27 mouse cellular contexts compared by ENCODE assay signal in genomic region chr15:96884901-96885300, GRCm38 (mm10).
DNase-seq lines count a peak whose midpoint lies in the region; ATAC-seq and TF ChIP-seq lines count a peak whose summit lies in the region.
"Had no signal": no experiment of that assay in that cellular context is flagged by ENCODE, and none has a peak within 500 bp of the region (broad histone marks: within the 10 kb centered on the region; RNA-seq: fewer than 3 reads in every experiment).

No protein-coding gene starts in this region.

- no peaks in the 10 kb centered on the region for H3K4me1 ChIP-seq in kidney, embryonic 14.5 days (ENCODE audit: control insufficient read depth, insufficient read depth, low read length)
- H3K4me1 ChIP-seq in lung, embryonic 15.5 days, result peaks cover 8% of the 10 kb centered on the region
- no peaks in the 10 kb centered on the region for H3K4me1 ChIP-seq in lung, adult 2 months (ENCODE audit: control insufficient read depth, insufficient read depth, low read length)
- H3K4me1 ChIP-seq: embryonic facial prominence, embryonic 10.5 days; forebrain, embryonic 13.5 days; liver, embryonic 13.5 days; midbrain, embryonic 12.5 days; neural tube, embryonic 13.5 days had no signal

- H3K9ac ChIP-seq in kidney, embryonic 14.5 days (ENCODE audit: low read depth, low read length), result no peak overlapping the region
- H3K9ac ChIP-seq in lung, embryonic 15.5 days, result no peak overlapping the region
- H3K9ac ChIP-seq: embryonic facial prominence, embryonic 15.5 days; forebrain, embryonic 13.5 days; limb, embryonic 15.5 days; liver, embryonic 13.5 days; midbrain, embryonic 12.5 days; neural tube, embryonic 13.5 days had no signal

- DNase-seq in kidney, adult 9 months, result no peak
- DNase-seq in lung, adult 2 months, result no peak
- DNase-seq: adrenal gland, postnatal 36 days; cerebellum, adult 2 months; cerebellum, postnatal 14 days; gastrocnemius, postnatal 14 days; heart, postnatal 14 days; kidney, adult 18-20 months; liver, embryonic 13.5 days; lung, postnatal 10 days; right cerebral cortex, postnatal 4 days; thymus, adult 2 months; thymus, postnatal 36 days had no signal

- H3K27me3 ChIP-seq in kidney, embryonic 14.5 days (ENCODE audit: control insufficient read depth, insufficient read depth, low read length), result no peaks in the 10 kb centered on the region
- no peaks in the 10 kb centered on the region for H3K27me3 ChIP-seq in lung, embryonic 15.5 days
- H3K27me3 ChIP-seq in C2C12 (ENCODE audit: control insufficient read depth, insufficient read depth, insufficient read length) (no peaks in the 10 kb centered on the region), myocyte (ENCODE audit: control insufficient read depth, insufficient read depth, insufficient read length) (no peaks in the 10 kb centered on the region)
- H3K27me3 ChIP-seq: embryonic facial prominence, embryonic 15.5 days; forebrain, embryonic 13.5 days; limb, embryonic 15.5 days; liver, embryonic 13.5 days; midbrain, embryonic 12.5 days; neural tube, embryonic 13.5 days had no signal

- H3ac ChIP-seq in C2C12 (ENCODE audit: control insufficient read depth, insufficient read length, low read depth) (no peak overlapping the region), myocyte (ENCODE audit: control insufficient read depth, insufficient read length) (no peak overlapping the region)

- no peak overlapping the region for H3K4me3 ChIP-seq in kidney, embryonic 14.5 days (ENCODE audit: low read length)
- H3K4me3 ChIP-seq in lung, embryonic 15.5 days, result no peak overlapping the region
- no peak overlapping the region for H3K4me3 ChIP-seq in lung, adult 2 months (replicated peaks; ENCODE audit: extremely low read depth, low read depth, low read length)
- H3K4me3 ChIP-seq in C2C12 (ENCODE audit: insufficient read depth, poor library complexity, severe bottlenecking), result no peak overlapping the region
- no peak overlapping the region for H3K4me3 ChIP-seq in myocyte
- H3K4me3 ChIP-seq: embryonic facial prominence, embryonic 10.5 days; embryonic facial prominence, embryonic 15.5 days; forebrain, embryonic 13.5 days; limb, embryonic 10.5 days; limb, embryonic 15.5 days; liver, embryonic 13.5 days; midbrain, embryonic 12.5 days; neural tube, embryonic 13.5 days had no signal

- H3K79me3 ChIP-seq in C2C12 (ENCODE audit: low read depth), result no peaks in the 10 kb centered on the region

- H3K4me2 ChIP-seq in kidney, embryonic 14.5 days (replicated peaks; ENCODE audit: low read depth, low read length), result no peak overlapping the region
- no peak overlapping the region for H3K4me2 ChIP-seq in lung, embryonic 15.5 days
- H3K4me2 ChIP-seq in myocyte (ENCODE audit: low read depth), result no peak overlapping the region
- H3K4me2 ChIP-seq: embryonic facial prominence, embryonic 15.5 days; forebrain, embryonic 13.5 days; limb, embryonic 15.5 days; liver, embryonic 13.5 days; midbrain, embryonic 12.5 days; neural tube, embryonic 13.5 days had no signal

- H3K27ac ChIP-seq in kidney, embryonic 14.5 days (ENCODE audit: low read depth, low read length), result no peak overlapping the region
- H3K27ac ChIP-seq in lung, embryonic 15.5 days, result peak overlapping the region; percentile 23; the same call in 1 of the 2 replicates
- H3K27ac ChIP-seq: embryonic facial prominence, embryonic 10.5 days; embryonic facial prominence, embryonic 15.5 days; forebrain, embryonic 13.5 days; limb, embryonic 10.5 days; limb, embryonic 15.5 days; liver, embryonic 13.5 days; midbrain, embryonic 12.5 days; neural tube, embryonic 13.5 days had no signal

- H3K79me2 ChIP-seq in C2C12 (ENCODE audit: control insufficient read depth, insufficient read depth), result no peaks in the 10 kb centered on the region
- H3K79me2 ChIP-seq in myocyte (ENCODE audit: control insufficient read depth, insufficient read depth), result no peaks in the 10 kb centered on the region

- no peak for TF ChIP-seq POLR2A in lung, adult 2 months (IDR thresholded peaks at IDR 0.05; ENCODE audit: borderline replicate concordance, extremely low read depth, low read depth, low read length)
- TF ChIP-seq POLR2A in myocyte (IDR thresholded peaks at IDR 0.05; ENCODE audit: insufficient read length, low read depth), result no peak

- 53% methylated on average over 10 of the region's 10 CpGs for whole genome bisulfite sequencing in kidney, embryonic 14.5 days
- 45% methylated on average over 10 of the region's 10 CpGs for WGBS in lung, embryonic 15.5 days
- 61% methylated on average over 10 of the region's 10 CpGs for WGBS in lung, adult 2 months

- 0 out of 2 replicates have a peak, but pooled peaks have one; percentile 46 for ATAC-seq in kidney, embryonic 14.5 days (ENCODE audit: low FRiP score, low TSS enrichment)
- 0 out of 2 replicates have a peak, but pooled peaks have one; percentile 31 for ATAC-seq in lung, embryonic 15.5 days (ENCODE audit: borderline replicate concordance, extremely low read depth, low FRiP score, low TSS enrichment)
- ATAC-seq in erythroid progenitor cell, adult 5-6 weeks (replicated peaks; ENCODE audit: low FRiP score, poor library complexity, severe bottlenecking), result no peak
- ATAC-seq in inflammation-experienced regulatory T-cells, adult 6 months, result no peak
- ATAC-seq: forebrain, embryonic 13.5 days; hindbrain, embryonic 16.5 days had no signal

- no peaks in the 10 kb centered on the region for H3K9me3 ChIP-seq in kidney, embryonic 14.5 days (ENCODE audit: control insufficient read depth, low read length)
- H3K9me3 ChIP-seq in lung, embryonic 15.5 days, result no peaks in the 10 kb centered on the region
- H3K9me3 ChIP-seq: embryonic facial prominence, embryonic 10.5 days; embryonic facial prominence, embryonic 15.5 days; forebrain, embryonic 13.5 days; limb, embryonic 10.5 days; limb, embryonic 15.5 days; liver, embryonic 13.5 days; midbrain, embryonic 12.5 days; neural tube, embryonic 13.5 days had no signal

- TF ChIP-seq CTCF in lung, adult 2 months (IDR thresholded peaks at IDR 0.05; ENCODE audit: insufficient read depth, low read length), result no peak
- no peak for TF ChIP-seq CTCF in C2C12 (IDR thresholded peaks at IDR 0.05; ENCODE audit: control insufficient read depth, insufficient read depth, insufficient read length)

- no peaks in the 10 kb centered on the region for H3K36me3 ChIP-seq in kidney, embryonic 14.5 days (ENCODE audit: control insufficient read depth, insufficient read depth, low read length)
- no peaks in the 10 kb centered on the region for H3K36me3 ChIP-seq in lung, embryonic 15.5 days
- H3K36me3 ChIP-seq in C2C12 (ENCODE audit: control insufficient read depth, insufficient read depth), result no peaks in the 10 kb centered on the region
- H3K36me3 ChIP-seq in myocyte (ENCODE audit: control insufficient read depth, insufficient read depth), result no peaks in the 10 kb centered on the region
- H3K36me3 ChIP-seq: embryonic facial prominence, embryonic 10.5 days; embryonic facial prominence, embryonic 15.5 days; limb, embryonic 10.5 days; limb, embryonic 15.5 days; liver, embryonic 13.5 days; midbrain, embryonic 12.5 days; neural tube, embryonic 13.5 days had no signal

TF ChIP-seq in C2C12, 6 proteins besides CTCF, POLR2A, EP300 and RAD21:
- TF ChIP-seq MYOG (IDR thresholded peaks at IDR 0.05; ENCODE audit: control insufficient read depth, extremely low read depth, insufficient read length) (no peak), MYOD1 (IDR thresholded peaks at IDR 0.05; ENCODE audit: control insufficient read depth, insufficient read length, low read depth) (peak; percentile 45)

TF ChIP-seq in myocyte, 11 proteins besides CTCF, POLR2A, EP300 and RAD21:
- TF ChIP-seq TCF3 (IDR thresholded peaks at IDR 0.05; ENCODE audit: insufficient read length, low read depth) (no peak), REST (IDR thresholded peaks at IDR 0.05; ENCODE audit: insufficient read depth, insufficient read length) (no peak), TCF12 (IDR thresholded peaks at IDR 0.05; ENCODE audit: insufficient read depth, poor library complexity, severe bottlenecking) (no peak), MYOD1 (IDR thresholded peaks at IDR 0.05; ENCODE audit: control insufficient read depth in 1 of 3, insufficient read length in 2 of 3, low read depth in 2 of 3) (peak in 2 of 3 experiments; percentile 19 to 53), E2F4 (IDR thresholded peaks at IDR 0.05; ENCODE audit: insufficient read depth) (no peak), CEBPB (IDR thresholded peaks at IDR 0.05; ENCODE audit: insufficient read depth, poor library complexity, severe bottlenecking) (no peak), MYOG (IDR thresholded peaks at IDR 0.05; ENCODE audit: control insufficient read depth in 1 of 3, insufficient read depth in 1 of 3, insufficient read length in 2 of 3, low read depth in 2 of 3) (peak in 1 of 3 experiments; percentile 13), SRF (IDR thresholded peaks at IDR 0.05; ENCODE audit: control insufficient read depth, insufficient read length, low read depth) (no peak)

Comparison
In these comparisons a context has a peak if more than half of its experiments do, and no peak if none do; other contexts are left out.
1. ATAC-seq: peak in kidney, embryonic 14.5 days (single experiment) and lung, embryonic 15.5 days (single experiment); none in erythroid progenitor cell, adult 5-6 weeks (single experiment) and inflammation-experienced regulatory T-cells, adult 6 months (single experiment).